In genomic region chr6:15731452-15731851, GRCm38 (mm10) we compare ENCODE assay signal across 18 mouse cellular contexts. TPM values are rescaled to one million over a fixed set of nuclear protein-coding genes. Genes with fewer than 3 reads are reported as not detected.
A peak's percentile ranks its signal among the peaks of the same experiment; 100 is the strongest.
DNase-seq lines count a peak whose midpoint lies in the region; ATAC-seq and TF ChIP-seq lines count a peak whose summit lies in the region.
"Had no signal": no experiment of that assay in that cellular context is flagged by ENCODE, and none has a peak within 500 bp of the region (broad histone marks: within the 10 kb centered on the region; RNA-seq: fewer than 3 reads in every experiment).

No protein-coding gene starts in this region.

- WGBS in kidney, embryonic 16.5 days, result 65% methylated on average over 7 of the region's 7 CpGs
- 89% methylated on average over 7 of the region's 7 CpGs for WGBS in neural tube, embryonic 15.5 days

- no peak overlapping the region for H3K4me3 ChIP-seq in kidney, embryonic 16.5 days (ENCODE audit: low read length)
- H3K4me3 ChIP-seq in neural tube, embryonic 15.5 days (replicated peaks), result no peak overlapping the region
- H3K4me3 ChIP-seq: erythroblast, embryonic 14.5 days; liver, embryonic 12.5 days had no signal

- H3K27me3 ChIP-seq in Patski, result no peaks in the 10 kb centered on the region
- H3K27me3 ChIP-seq in kidney, embryonic 16.5 days (ENCODE audit: insufficient read depth, low read length), result no peaks in the 10 kb centered on the region
- no peaks in the 10 kb centered on the region for H3K27me3 ChIP-seq in neural tube, embryonic 15.5 days (replicated peaks)
- H3K27me3 ChIP-seq: liver, embryonic 12.5 days had no signal

- in situ Hi-C loops in Patski (cut with MboI; ENCODE audit: low pct_unique_long_range_greater_than_20kb), result loop anchor here (25.0 kb wide), 2 partner anchors 1331 to 1831 kb away; partner anchors contain the start of gene Tes

- peaks cover 35% of the 10 kb centered on the region for H3K4me1 ChIP-seq in kidney, embryonic 16.5 days (ENCODE audit: insufficient read depth, low read length)
- H3K4me1 ChIP-seq in neural tube, embryonic 15.5 days, result no peaks in the 10 kb centered on the region
- H3K4me1 ChIP-seq: liver, embryonic 12.5 days had no signal

- peak; percentile 33 for DNase-seq in heart, postnatal 4 days
- DNase-seq in heart, adult 9 months (ENCODE audit: low spot score in 2 of 2), result no peak
- DNase-seq in Patski (ENCODE audit: low read depth, low spot score), result no peak
- DNase-seq in lung, postnatal 10 days, result peak; percentile 68
- no peak for DNase-seq in T-cell, adult 2 months (ENCODE audit: low spot score)
- DNase-seq: cerebellum, adult 11 months; cerebellum, postnatal 25 days; left cerebral cortex, postnatal 4 days; thymus, adult 2 months had no signal

- no peak overlapping the region for H3K9ac ChIP-seq in kidney, embryonic 16.5 days (replicated peaks; ENCODE audit: low read length)
- no peak overlapping the region for H3K9ac ChIP-seq in neural tube, embryonic 15.5 days (replicated peaks)
- H3K9ac ChIP-seq: liver, embryonic 12.5 days had no signal

- no peaks in the 10 kb centered on the region for H3K36me3 ChIP-seq in kidney, embryonic 16.5 days (ENCODE audit: insufficient read depth, low read length)
- no peaks in the 10 kb centered on the region for H3K36me3 ChIP-seq in neural tube, embryonic 15.5 days
- H3K36me3 ChIP-seq: liver, embryonic 12.5 days had no signal

- peak; percentile 9 for ATAC-seq in Patski
- no peak for ATAC-seq in kidney, embryonic 16.5 days (ENCODE audit: low FRiP score, low TSS enrichment)
- no peak for ATAC-seq in frontal cortex, adult (ENCODE audit: low TSS enrichment)
- ATAC-seq in neural tube, embryonic 15.5 days (ENCODE audit: low FRiP score), result no peak
- ATAC-seq: CD4-positive, CD25-positive, alpha-beta regulatory T cell, adult 4 months; forebrain, embryonic 16.5 days; hindbrain, postnatal 0 days; liver, embryonic 12.5 days had no signal

- POLR2A ChIA-PET in Patski (lab: Charles Lee), result interaction anchor here (0.6 to 1.2 kb wide), 4 partner anchors 12 to 850 kb away, joined by 3 to 5 read pairs (median 3); no protein-coding TSS in a partner anchor

- peak overlapping the region; percentile 47; the same call in 1 of the 2 replicates for H3K27ac ChIP-seq in kidney, embryonic 16.5 days (ENCODE audit: low read length)
- H3K27ac ChIP-seq in neural tube, embryonic 15.5 days (replicated peaks), result no peak overlapping the region
- H3K27ac ChIP-seq: hindbrain, postnatal 0 days; liver, embryonic 12.5 days had no signal

- H3K9me3 ChIP-seq in kidney, embryonic 16.5 days (ENCODE audit: low read length), result no peaks in the 10 kb centered on the region
- H3K9me3 ChIP-seq in neural tube, embryonic 15.5 days (replicated peaks), result no peaks in the 10 kb centered on the region
- H3K9me3 ChIP-seq: liver, embryonic 12.5 days had no signal

- TF ChIP-seq CTCF in Patski (IDR thresholded peaks at IDR 0.05), result no peak

- H3K4me2 ChIP-seq in kidney, embryonic 16.5 days (replicated peaks; ENCODE audit: low read depth, low read length), result no peak overlapping the region
- no peak overlapping the region for H3K4me2 ChIP-seq in neural tube, embryonic 15.5 days
- H3K4me2 ChIP-seq: liver, embryonic 12.5 days had no signal

- CTCF ChIA-PET in Patski (lab: Charles Lee), result interaction anchor here (0.7 to 10.6 kb wide), 6 partner anchors 8 to 177 kb away, joined by 3 to 51 read pairs (median 4); no protein-coding TSS in a partner anchor

RNA-seq across cellular contexts. Expression of gene Mdfic, which starts 11.0 kb away (rescaled TPM):
- 10 to 100 TPM; 25.5 to 26.0 TPM for total RNA-seq in heart, postnatal 4 days (2021)
- 123 TPM for polyA plus RNA-seq in Patski (2021)
- 5.3 and 5.7 TPM in 2 replicates for polyA plus RNA-seq in kidney, embryonic 16.5 days (2015; fragmentation: Nextera tagmentation; extraction: Ambion mirVana)
- 1.1 and 1.5 TPM in 2 replicates for polyA plus RNA-seq in neural tube, embryonic 15.5 days (2015; fragmentation: Nextera tagmentation; extraction: Ambion mirVana)
- total RNA-seq: MEL had no signal

Comparison
In these comparisons a context has a peak if more than half of its experiments do, and no peak if none do; other contexts are left out.
1. DNase-seq: peak in heart, postnatal 4 days (single experiment) and lung, postnatal 10 days (single experiment); none in heart, adult 9 months (0 of 2), Patski (single experiment) and T-cell, adult 2 months (single experiment).
2. RNA of gene Mdfic, which starts 11.0 kb away (polyA plus RNA-seq): 123 TPM in Patski (single experiment); 5.3 to 5.7 TPM in kidney, embryonic 16.5 days and 1.1 to 1.5 TPM in neural tube, embryonic 15.5 days; every median in the first group is over 10 times any median in the second.